Mouse (Mus musculus): ENCODE results near the gene Cdx2.

- TF ChIP-seq CTCF (IDR thresholded peaks at IDR 0.05; ENCODE audit: control insufficient read depth, insufficient read depth, insufficient read length) (no peak), MYOD1 (IDR thresholded peaks at IDR 0.05; ENCODE audit: control insufficient read depth, insufficient read length, low read depth) (no peak)
Measured at GRCm38 (mm10) chr5:147260778-147261177, 46.3 kb downstream of the Cdx2 start.
